Mouse (Mus musculus) MN1 (cell line): Measurements from ENCODE around the gene Spg20.

Experiments used
- DNase-seq: peaks from one replicate; pipeline ENCODE4 v3.0.0-alpha.2; 2016; ENCODE audit warnings: low spot score

Spg20 gene

GRCm38 (mm10) chr3:55111935-55112709, at the start of gene Spg20:
Spg20 (plus strand) TSS chr3:55112108.
- peak; percentile 96 for DNase-seq

GRCm38 (mm10) chr3:55062653-55063052, 49.3 kb upstream of the Spg20 start:
- no peak for DNase-seq

- DNase-seq, result peak; percentile 71
Measured at GRCm38 (mm10) chr3:55064396-55064795, 47.5 kb upstream of the Spg20 start.

- DNase-seq, result no peak
Measured at GRCm38 (mm10) chr3:55065738-55066665, 45.9 kb upstream of the Spg20 start.

- DNase-seq, result no peak
Measured at GRCm38 (mm10) chr3:55066666-55067023, 45.3 kb upstream of the Spg20 start.

GRCm38 (mm10) chr3:55067791-55068434, 44.0 kb upstream of the Spg20 start:
- DNase-seq, result no peak

GRCm38 (mm10) chr3:55074576-55075293, 37.2 kb upstream of the Spg20 start:
- DNase-seq, result no peak

GRCm38 (mm10) chr3:55075294-55075648, 36.6 kb upstream of the Spg20 start:
- DNase-seq, result no peak

GRCm38 (mm10) chr3:55078233-55078632, 33.7 kb upstream of the Spg20 start:
- DNase-seq, result no peak

GRCm38 (mm10) chr3:55079619-55080018, 32.3 kb upstream of the Spg20 start:
- DNase-seq, result no peak

GRCm38 (mm10) chr3:55080055-55080454, 31.9 kb upstream of the Spg20 start:
- peak; percentile 85 for DNase-seq

- DNase-seq, result no peak
Measured at GRCm38 (mm10) chr3:55084781-55085180, 27.1 kb upstream of the Spg20 start.

- DNase-seq, result no peak
Measured at GRCm38 (mm10) chr3:55085716-55086115, 26.2 kb upstream of the Spg20 start.

- DNase-seq, result no peak
Measured at GRCm38 (mm10) chr3:55086948-55087347, 25.0 kb upstream of the Spg20 start.

- peak; percentile 72 for DNase-seq
Measured at GRCm38 (mm10) chr3:55087360-55087759, 24.5 kb upstream of the Spg20 start.

GRCm38 (mm10) chr3:55088359-55088758, 23.5 kb upstream of the Spg20 start:
- no peak for DNase-seq

- no peak for DNase-seq
Measured at GRCm38 (mm10) chr3:55088843-55089242, 23.1 kb upstream of the Spg20 start.

GRCm38 (mm10) chr3:55089291-55089690, 22.6 kb upstream of the Spg20 start:
- DNase-seq, result no peak

- DNase-seq, result no peak
Measured at GRCm38 (mm10) chr3:55093161-55093560, 18.7 kb upstream of the Spg20 start.

- no peak for DNase-seq
Measured at GRCm38 (mm10) chr3:55095968-55096654, 15.8 kb upstream of the Spg20 start.

GRCm38 (mm10) chr3:55096655-55097005, 15.3 kb upstream of the Spg20 start:
- DNase-seq, result no peak
